Mouse (Mus musculus) kidney, postnatal 36 days (tissue): ENCODE measurements at regions not wholly inside any gene's neighbourhood (a gene's known extent, or its start where the extent isn't known, plus 50 kb on each side); places are given as distances from the start of the nearest gene placed in this dataset.

Source experiments
- DNase-seq, 2 experiments: peaks; one replicate each; pipeline ENCODE4 v3.0.0; 2021 to 2022; ENCODE audit warnings: mixed read lengths in 2 of 2

DNA sequence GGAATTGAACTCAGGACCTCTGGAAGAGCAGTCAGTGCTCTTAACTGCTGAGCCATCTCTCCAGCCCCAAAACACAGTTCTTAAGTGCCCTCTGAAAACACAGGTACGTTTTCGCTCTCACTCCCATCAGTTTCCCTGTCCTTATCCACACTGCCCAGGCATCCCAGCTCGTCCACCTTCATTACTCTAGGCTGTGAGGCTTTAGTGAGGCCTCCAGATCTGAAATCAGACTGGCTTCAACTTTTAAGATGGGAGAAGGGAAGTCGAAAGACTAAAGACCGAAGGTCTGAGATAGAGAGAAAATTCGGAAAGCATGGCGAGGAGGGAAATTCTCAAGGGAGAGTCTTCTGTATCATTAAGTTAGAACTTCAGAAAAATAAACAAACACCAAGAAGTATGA lies 54.8 kb upstream of the Tet2 start:
- DNase-seq: no peak

DNA sequence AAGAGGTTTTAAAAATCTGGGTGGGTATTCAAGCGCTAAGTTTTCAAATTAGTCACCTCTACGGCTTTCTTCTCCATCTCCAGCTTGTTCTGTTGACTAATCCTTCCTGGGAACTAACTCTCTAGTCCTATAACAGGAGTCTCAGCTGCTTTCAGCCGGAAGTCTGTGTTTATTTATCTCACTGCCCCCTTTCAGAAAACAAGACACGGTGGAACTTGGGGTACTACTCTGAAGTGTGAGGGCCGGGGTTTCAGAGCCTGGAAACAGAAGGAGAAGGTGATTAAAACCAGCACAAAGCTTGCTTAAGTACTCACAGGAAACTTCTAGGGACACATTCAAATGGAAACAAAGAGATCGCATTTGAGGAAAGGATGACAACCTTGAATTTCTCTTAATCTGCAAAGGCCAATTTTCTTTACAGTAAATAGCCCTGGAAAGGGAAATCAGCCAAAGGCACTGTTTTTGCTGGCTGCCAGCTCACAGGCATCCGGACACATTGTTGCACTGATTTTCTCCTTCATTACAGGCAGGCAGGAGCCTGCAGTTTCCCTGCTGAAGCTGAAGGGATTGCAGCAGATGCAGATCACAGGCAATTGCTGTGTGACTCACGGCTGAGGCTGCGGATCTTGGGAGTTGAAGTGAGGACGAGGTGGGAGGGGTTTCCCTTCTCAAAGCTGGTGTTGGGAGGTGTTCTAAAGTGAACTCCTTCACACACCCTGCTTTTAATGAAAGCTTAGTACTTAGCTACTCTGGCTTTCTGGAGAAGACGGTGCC lies 55.7 kb upstream of the Tet2 start:
- DNase-seq: peak; percentile 25 to 41

DNA sequence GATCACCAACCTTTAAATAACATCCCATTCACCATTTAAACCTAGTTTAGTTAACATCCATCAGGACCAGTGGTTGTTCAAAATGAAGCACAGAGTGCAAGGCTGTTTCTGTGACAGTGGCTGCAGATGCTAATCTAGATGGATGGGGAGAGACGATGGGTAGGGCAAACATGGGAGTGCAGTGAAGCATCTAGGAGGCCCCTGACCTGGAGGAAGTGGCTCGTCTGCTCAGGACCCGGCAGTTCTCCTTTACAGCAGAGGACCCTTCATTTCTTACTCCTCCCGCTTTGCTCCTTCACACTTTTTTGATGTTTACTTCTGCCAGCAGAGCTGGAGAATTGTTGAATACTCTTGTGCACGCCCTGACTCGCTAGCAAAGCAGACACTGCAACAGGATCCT lies 60.5 kb upstream of the Tet2 start:
- DNase-seq: no peak

DNA sequence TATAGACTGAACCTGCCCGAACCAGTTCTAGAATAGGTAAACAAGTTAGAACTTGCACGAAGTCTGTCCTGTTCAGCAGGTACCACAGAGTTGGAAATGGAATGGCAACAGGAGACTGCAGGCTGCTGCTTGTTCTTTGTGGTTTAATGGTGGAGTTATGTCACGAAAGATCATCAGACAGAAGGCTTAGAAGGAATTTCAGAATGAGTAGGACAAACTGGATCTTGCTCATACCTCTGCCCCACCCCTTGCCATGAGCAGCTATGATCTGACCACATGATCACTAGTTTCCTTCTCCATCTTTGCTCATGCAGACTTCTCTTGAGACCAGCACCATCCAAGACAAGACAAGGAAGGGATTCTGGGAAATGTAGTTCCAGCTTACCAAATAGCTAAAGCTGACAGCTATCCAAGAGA lies 63.9 kb upstream of the Tet2 start:
- DNase-seq: no peak

DNA sequence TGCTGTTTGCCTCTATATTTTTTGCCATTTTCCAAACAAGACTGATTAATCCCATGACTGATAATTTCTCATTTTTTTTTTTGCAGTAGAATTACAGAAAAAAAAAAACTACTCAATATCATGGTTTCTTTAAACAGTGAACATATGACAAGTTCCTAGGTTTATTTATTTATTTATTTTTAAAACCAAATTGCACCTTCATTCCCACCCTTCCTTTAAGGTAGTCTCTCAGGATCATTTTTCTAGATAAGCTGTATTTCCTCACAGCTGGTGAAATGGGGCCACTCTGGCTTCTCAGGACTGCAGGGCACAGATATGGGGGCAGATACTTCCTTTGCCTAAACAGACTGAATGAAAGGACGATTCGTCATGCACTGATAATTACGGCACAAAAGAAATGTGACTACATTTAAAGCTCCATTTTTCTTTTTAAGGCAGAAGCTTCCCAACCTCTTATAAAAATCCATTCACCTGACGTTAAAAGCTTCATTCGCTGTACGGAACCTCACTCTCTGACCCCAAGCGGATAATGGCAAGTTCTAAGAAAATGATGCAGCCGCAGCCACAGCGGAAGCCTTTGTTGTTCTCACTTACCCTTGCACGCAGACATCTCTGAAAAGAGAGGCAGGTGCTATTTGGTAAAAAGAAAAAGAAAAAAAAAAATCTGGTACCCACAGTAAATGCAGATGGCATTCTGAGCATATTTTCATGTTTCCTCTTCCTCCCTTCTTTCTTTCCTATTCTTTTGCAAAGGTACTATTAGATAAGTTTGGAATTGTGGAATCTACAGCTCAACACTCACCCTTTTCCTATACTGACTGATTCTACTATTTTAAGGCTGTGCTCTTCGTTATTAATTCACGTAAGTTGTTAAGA lies 69.1 kb upstream of the Tet2 start:
- no peak for DNase-seq

DNA sequence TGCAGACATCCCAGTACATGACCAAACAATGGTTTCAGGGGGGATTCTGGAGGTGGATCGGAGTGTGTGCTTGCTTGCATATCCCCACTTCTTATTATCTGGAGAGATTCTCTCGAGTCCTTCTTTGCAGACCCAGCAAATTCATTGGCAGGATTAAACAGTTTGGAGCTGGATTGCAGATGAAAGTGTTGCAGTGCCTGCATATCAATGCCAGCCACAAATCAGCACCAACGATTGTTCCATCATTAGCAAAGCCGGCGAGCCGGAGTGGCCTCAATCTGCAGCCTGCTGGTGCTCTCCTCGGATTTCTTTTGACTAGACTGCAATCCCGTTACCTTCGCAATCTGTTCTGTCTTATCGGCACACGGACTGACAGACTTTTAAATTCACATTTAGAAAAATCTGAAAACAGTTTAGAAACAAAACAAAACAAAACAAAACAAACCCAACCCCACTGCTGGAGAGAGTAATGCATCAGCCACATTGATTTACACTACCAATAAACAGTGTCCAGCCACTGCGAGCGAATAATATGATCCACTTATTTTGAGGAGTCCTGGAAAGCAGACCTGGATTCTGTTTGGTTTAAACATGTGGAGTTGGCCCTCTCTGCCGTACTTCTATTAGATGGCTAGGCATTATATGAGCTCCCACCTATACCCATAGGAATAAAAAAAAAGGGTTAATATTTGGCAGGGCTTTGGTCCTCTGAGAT lies 69.9 kb upstream of the Tet2 start:
- no peak for DNase-seq

DNA sequence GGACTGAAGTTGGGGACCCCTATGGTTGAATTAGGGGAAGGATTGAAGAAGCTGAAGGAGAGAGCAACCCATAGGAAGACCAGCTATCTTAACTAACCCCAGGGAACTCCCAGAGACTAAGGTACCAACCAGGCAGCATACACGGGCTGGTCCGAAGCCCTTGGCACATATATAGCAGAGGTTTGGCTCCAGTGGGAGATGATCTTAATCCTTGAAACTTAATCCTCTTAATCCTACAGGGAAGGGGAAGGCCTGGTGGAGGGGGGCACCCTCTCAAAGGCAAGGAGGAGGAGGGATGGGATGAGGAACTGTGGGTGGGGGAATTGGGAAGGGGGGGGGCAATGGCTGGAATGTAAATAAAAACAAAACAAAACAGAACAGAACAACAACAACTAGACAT lies 72.1 kb upstream of the Tet2 start:
- no peak for DNase-seq

DNA sequence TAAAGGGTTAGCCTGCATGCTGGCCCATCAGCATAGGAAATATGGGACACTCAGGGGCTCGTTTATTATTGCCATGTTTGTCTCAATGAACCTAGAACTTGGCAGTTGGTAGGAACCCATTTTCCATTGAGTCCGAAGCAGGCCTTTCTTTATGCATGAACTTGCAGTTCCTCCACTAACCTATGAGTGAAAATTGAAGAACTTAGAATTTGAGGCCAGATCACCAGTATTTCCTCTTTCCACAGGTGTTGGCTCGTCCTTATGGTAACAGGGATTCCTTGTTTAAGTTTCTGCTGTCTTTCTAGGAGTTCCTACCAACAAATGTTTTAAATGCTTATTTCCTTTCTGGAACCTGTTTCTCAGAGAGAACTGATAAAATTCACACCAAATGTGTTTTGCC lies 73.6 kb upstream of the Tet2 start:
- no peak for DNase-seq

DNA sequence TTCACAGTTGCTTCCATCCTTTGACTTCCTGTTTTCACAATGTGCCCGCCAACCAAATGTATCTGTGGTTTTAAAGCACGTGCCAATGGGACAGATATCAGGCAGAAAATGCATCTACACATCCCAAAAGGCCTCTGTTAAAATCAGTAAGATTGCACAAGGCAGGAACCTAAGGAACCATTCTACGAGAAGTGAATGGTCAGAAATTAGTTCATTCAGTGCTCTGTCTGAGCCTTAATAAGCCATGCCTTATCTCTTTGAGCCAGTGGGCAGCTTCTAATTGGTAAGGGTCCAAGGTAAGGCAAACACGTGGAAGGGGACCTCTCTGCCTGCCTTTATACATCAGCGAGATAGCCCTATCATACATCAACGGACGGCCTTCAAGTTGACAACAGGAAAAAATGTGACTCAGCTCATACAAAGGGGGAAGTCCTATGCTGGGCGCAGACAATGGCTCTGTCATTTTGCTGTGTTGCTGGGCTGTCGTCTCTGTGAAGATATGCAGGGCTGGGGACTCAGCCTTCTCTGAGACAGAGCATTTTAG lies 78.3 kb upstream of the Tet2 start:
- DNase-seq: no peak

DNA sequence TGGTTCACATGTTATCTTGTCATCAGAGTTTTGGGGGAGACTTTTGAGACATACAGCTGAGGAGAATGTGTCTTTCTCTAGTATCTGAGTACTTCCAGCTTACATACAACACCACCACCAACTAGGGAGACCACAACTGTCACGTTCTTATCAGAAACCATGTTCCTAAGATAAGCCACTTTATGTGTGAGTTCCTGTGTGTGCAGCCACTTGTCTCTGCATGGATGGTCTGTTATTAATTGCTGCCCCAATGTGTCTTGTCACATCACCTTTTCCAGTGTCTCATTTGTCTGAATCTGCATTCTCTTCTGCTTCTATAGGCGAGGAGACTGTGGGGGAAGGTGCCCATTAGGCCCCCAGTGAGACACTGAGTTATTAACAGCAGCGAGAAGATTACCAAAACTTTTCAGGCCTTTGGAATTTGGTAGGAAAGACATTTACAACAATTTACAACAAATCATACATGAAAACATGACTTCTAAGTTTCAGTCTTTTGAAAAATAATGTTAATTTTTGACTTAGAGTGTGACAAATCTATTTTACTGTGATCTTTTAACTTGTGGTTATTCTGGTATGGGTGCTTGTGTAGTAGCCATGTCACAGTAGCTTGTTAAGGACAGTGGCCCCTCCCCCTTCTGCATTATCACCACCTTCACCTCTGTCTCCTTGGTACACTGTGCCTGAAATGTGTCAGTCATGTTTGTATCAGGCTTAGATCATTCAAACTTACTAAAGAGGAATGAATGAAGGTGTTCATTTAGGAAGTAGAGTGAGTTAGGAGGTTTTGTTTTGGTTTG lies 79.3 kb upstream of the Tet2 start:
- DNase-seq: no peak

DNA sequence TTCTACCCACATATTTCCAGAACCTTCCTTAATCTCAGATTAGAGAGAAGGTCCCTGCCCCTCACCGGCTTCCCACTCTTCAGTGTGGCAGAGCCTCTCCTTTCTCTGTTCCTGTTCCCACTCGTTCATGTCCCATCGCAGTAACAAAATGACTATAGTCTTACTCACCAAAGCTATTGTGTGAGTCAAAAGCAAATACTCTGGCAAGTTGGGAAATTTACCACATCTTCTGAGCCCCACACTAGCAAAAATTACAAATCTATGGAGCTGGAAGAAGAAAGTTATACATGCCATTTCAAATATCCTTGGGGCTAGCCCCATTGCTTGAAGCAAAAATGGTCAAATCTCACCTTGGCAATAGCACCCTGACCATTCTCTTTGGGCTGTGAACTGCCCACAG lies 80.1 kb upstream of the Tet2 start:
- no peak for DNase-seq

DNA sequence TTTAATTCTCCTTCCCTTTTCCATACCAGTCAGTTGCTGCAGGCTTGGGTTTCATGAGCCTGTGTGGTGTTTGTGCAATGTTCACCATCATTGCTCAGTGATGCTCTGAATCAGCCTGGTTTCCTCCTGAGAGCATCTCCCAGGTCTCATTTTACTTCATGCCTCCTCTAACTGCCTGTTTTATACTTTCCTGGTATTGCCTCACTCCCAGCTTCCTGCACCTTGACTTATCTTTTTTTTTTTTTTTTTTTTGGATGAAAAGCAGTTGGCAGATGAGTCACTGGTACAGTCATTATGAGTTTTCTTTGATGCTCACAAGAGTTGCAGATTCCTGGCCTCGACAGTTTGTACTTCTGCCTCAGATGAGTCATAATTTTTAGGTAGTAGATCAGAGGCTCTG lies 81.5 kb upstream of the Tet2 start:
- no peak for DNase-seq

DNA sequence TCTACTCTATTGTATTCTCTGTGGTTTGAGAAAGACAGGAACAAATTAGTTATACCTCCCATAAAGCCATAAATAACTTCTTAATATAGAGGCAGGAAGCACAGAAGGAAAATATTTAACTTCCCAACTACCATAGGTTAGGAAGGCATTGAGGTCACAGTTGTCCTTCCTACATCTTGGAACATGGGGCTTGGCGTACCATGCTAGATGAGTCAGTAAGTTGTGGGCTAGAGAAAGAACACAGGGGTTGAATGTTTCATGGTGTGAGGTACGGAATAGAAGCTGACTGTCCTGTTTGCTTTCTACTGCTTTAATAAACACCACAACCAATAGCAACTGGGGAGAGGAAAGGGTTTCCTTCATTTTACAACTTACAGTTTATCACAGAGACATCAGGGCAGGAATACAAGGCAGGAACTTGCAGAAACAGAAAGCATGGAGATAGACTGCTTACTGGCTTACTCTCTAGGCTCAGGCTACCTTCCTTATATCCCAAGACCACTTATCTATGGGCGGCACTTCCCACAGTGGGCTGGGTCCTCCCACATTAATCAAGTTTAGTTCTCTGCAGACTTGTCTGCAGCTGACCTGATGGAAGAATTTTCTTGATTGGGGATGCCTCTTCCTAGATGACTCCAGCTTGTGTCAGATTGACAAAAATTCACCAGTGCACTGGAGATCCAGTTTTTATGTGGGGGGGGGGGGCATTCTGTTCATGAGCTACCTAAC lies 82.3 kb upstream of the Tet2 start:
- no peak for DNase-seq

DNA sequence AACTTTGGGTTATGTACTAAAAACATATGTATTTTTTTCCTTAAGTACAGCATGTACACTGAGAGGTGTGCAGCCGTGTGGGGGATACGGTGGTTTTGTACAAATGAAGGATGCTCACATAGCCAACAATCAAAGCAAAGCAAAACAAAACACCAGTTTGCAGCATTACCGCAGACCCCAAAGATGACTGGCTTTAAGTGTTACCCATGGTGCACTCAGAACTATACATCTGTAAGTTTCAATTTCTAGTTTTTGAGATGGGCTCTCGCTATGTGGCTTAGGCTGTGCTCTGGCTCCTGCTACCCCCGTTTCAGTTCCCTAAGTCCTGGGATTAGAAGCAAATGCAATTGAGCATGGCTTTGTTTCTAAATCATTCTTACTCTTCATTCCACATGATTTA lies 89.4 kb upstream of the Tet2 start:
- no peak for DNase-seq

DNA sequence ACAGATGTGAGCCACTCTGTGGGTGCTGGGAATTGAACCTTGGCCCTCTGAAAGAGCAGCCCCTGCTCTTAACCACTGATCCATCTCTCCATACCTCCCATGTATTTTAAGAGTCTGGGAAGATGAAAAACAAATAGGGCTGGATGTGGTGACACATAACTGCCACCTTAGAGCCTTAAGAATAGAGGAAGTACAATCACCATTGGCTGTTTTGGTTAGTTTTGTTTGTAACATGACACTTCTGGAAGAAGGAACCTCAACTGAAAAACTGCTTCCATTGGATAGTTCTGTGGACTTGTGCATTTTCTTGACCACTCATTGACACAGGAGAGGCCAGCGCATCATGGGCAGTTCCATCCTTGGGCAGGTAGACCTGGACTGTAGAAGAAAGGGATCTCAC lies 100.7 kb upstream of the Tet2 start:
- no peak for DNase-seq

DNA sequence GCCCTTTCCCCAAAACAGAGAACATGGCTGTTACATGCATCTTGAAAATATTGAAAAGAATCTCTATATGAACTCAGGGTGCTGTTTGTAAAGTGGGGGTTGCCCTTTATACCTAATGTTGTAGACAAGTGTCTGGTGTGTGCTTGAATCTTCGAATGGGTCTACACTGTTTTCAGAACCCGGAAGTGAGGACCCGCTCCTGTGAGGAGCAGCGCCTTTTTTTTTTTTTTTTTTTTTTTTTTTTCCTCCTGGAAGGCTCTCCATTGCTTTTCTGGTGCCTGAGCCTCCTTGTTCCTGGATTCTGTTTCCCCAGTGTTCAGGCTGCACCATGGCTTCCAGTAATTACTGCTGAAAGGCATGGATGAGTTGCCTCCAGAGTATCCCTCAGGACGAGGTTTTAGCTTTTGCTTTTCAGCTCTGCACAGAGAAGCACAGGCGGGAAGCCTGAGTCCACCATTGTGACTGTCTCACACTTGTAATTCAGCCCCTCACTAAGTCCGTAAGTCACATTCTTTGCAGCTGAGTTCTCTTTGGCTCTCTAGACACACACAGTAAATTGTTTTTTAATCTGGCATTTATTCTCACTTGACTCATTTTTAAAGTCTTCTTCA lies 101.6 kb upstream of the Tet2 start:
- DNase-seq: no peak

DNA sequence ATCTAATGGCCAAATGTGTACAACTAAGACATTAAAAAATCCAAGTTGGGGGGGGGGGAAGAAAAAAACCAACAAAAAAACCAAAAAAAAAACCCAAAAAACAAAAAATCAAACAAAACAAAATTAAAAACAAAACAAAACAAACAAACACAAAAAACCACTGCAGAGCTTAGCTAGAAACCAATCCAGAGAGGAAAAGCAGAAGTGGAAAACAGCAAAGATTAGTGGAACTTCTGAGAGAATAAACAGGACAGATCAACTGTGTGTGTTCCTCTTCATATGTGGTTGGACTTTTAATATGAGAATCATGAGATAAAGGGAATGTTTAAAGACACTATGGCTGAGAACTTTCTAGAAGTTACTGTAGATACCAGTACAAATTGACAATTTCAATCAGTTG lies 105.1 kb upstream of the Tet2 start:
- DNase-seq: no peak

DNA sequence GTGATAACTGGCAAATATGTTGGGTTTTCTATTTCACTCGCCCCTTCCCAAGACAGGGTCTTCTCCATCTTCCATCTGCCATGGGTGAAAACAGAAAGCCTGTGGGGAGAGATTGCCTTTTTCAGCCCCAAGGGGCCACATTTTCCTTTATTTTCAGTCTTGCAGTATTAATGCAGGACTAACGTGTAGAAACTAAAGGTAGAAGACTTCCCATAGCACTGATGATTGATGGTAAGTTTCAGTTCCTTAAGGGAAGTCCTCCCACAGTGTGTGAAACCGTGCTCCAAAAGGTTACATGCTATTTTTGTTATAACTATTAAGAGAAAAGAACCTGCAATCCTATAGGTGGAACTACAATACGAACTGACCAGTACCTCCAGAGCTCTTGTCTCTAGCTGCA lies 107.1 kb upstream of the Tet2 start:
- no peak for DNase-seq

DNA sequence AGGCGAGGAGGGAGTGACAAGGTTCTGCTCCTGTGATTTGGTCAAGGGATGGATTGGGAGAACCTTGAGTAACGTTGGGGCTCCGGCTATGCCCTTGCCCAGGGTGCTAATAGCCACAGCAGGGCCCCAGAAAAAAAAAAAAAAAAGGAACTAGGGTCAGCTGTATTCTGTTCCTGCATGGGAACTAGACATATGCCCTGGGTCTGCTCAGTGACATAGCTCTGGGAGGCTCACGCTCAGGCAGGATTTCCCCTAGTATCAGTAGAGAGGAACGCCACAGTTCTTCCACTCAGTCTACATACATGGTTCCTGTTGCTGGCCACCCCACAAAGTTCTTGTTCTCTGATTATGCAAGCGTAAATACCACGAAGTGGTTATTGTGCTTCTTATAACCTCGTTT lies 114.8 kb upstream of the Tet2 start:
- DNase-seq: no peak

DNA sequence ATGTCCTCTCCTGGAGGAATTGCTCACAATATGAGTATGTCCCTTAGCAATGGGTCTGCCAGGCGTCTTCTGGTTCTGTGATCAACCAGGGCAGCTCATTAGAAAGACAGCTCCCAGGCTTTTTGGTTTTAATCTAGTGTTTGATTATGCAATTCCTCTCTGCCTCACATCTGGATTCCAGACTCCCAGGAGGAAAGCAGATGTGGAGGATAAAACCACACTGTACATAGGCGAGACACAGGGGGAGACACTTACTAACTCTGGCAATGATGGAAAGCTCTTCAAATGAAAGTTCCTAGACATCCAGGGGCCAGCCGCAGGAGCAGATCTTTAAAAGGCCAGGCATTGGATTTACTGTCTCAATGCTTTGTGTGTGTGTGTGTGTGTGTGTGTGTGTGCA lies 116.4 kb upstream of the Tet2 start:
- DNase-seq: no peak

DNA sequence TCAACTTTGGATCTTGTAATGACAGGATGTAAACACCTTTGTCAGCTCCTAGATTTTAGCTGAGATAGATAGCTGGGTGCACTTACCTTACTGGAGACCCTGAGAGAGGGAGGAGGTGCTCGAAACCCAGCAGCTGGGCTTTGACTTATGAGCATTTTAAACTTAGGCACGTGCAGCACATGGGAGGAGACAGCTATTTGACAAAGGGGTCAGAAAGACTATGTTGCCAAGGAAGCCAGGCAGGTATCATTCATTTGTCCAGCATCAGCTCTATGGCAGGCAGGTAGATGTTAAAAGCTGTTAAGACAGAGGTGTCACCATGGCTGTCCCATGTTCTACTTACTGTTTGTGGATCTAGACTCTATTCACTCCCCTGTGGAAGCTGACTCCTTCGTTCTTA lies 120.0 kb upstream of the Tet2 start:
- DNase-seq: no peak
